Mouse (Mus musculus) MEL (cell line): ENCODE data around the gene Pyroxd2. TPM values are rescaled to one million over a fixed set of nuclear protein-coding genes. Genes with fewer than 3 reads are reported as not detected.

ENCODE experiments used
- DNase-seq: peaks from one replicate; pipeline ENCODE4 v3.0.0; 2011; ENCODE audit warnings: low read depth, low spot score
- H3K27ac ChIP-seq: 2 replicates; pipeline ENCODE4 v1.5.1; 2012; ENCODE audit warnings: low read depth, mild to moderate bottlenecking, control low read depth, low read length, moderate library complexity; ENCODE audit not compliant: control insufficient read depth
- H3K27me3 ChIP-seq, 2 experiments: fragments of 150-350 bp in 1 of 2; sonication (generic) in 1 of 2; 2 replicates each; pipeline ENCODE4 v1.6.1; 2012; ENCODE audit warnings: low read length in 2 of 2, mild to moderate bottlenecking in 2 of 2, improper control_type of control experiment in 1 of 2, moderate library complexity in 1 of 2; ENCODE audit not compliant: insufficient read depth in 2 of 2, control insufficient read depth in 1 of 2
- H3K36me3 ChIP-seq, 2 experiments: 2 replicates each; pipeline ENCODE4 v1.6.1; 2012 to 2014; ENCODE audit warnings: low read length in 2 of 2, improper control_type of control experiment in 1 of 2, inconsistent platforms in 1 of 2, mild to moderate bottlenecking in 1 of 2; ENCODE audit not compliant: insufficient read depth in 2 of 2, control insufficient read depth in 1 of 2
- H3K4me1 ChIP-seq, 2 experiments: fragments of 150-350 bp in 1 of 2; sonication (generic) in 1 of 2; 2 replicates each; pipeline ENCODE4 v1.6.1; 2012; ENCODE audit warnings: low read length in 2 of 2, improper control_type of control experiment in 1 of 2, mild to moderate bottlenecking in 1 of 2; ENCODE audit not compliant: insufficient read depth in 2 of 2, control insufficient read depth in 1 of 2
- H3K4me3 ChIP-seq, 2 experiments: fragments of 150-350 bp in 1 of 2; sonication (generic) in 1 of 2; 2 replicates each; pipeline ENCODE4 v1.5.1; 2012; ENCODE audit warnings: low read depth in 2 of 2, low read length in 2 of 2, mild to moderate bottlenecking in 2 of 2, moderate library complexity in 2 of 2, control low read depth in 1 of 2, improper control_type of control experiment in 1 of 2; ENCODE audit not compliant: control insufficient read depth in 1 of 2, insufficient read depth in 1 of 2
- H3K79me2 ChIP-seq: 2 replicates; pipeline ENCODE4 v1.6.1; 2012; ENCODE audit warnings: mild to moderate bottlenecking, low read length, moderate library complexity; ENCODE audit not compliant: control insufficient read depth, poor library complexity, insufficient read depth
- H3K9ac ChIP-seq: 2 replicates; pipeline ENCODE4 v1.6.1; 2012; ENCODE audit warnings: low read depth, mild to moderate bottlenecking, control low read depth, low read length, moderate library complexity; ENCODE audit not compliant: control insufficient read depth, poor library complexity, severe bottlenecking
- H3K9me3 ChIP-seq: fragments of 150-350 bp; sonication (generic); replicated peaks from 2 replicates; pipeline ENCODE4 v1.6.1; 2012; ENCODE audit warnings: mild to moderate bottlenecking, low read length, improper control_type of control experiment, moderate library complexity; ENCODE audit not compliant: insufficient read depth
- CHD1 ChIP-seq: IDR thresholded peaks from 2 replicates; pipeline ENCODE4 v1.6.1; 2012; ENCODE audit warnings: low read depth, mild to moderate bottlenecking, inconsistent platforms, low read length, improper control_type of control experiment
- CTCF ChIP-seq, 3 experiments: IDR thresholded peaks in 2 of 3; conservative IDR thresholded peaks in 1 of 3; 2 replicates each; pipeline ENCODE4 v1.5.1; 2011 to 2012; ENCODE audit warnings: low read length in 3 of 3, low read depth in 2 of 3, mild to moderate bottlenecking in 2 of 3, improper control_type of control experiment in 1 of 3, inconsistent platforms in 1 of 3, mixed read lengths in 1 of 3, moderate library complexity in 1 of 3; ENCODE audit not compliant: control insufficient read depth in 1 of 3, insufficient read depth in 1 of 3, poor library complexity in 1 of 3, severe bottlenecking in 1 of 3
- ELF1 ChIP-seq: IDR thresholded peaks from 2 replicates; pipeline ENCODE4 v1.6.1; 2014; ENCODE audit warnings: low read depth, mild to moderate bottlenecking, inconsistent platforms, low read length, improper control_type of control experiment, moderate library complexity
- EP300 ChIP-seq, 2 experiments: IDR thresholded peaks; 2 replicates each; pipeline ENCODE4 v1.6.1; 2011; ENCODE audit warnings: improper control_type of control experiment in 2 of 2, low read length in 2 of 2, low read depth in 1 of 2, mild to moderate bottlenecking in 1 of 2
- GABPA ChIP-seq: IDR thresholded peaks from 2 replicates; pipeline ENCODE4 v1.6.1; 2012; ENCODE audit warnings: low read depth, mild to moderate bottlenecking, inconsistent platforms, low read length, improper control_type of control experiment, moderate library complexity
- HCFC1 ChIP-seq: IDR thresholded peaks from 2 replicates; pipeline ENCODE4 v1.6.1; 2012; ENCODE audit warnings: low read depth, mild to moderate bottlenecking, inconsistent platforms, low read length, improper control_type of control experiment, moderate library complexity
- KAT2A ChIP-seq: conservative IDR thresholded peaks from 2 replicates; pipeline ENCODE4 v1.6.1; 2012; ENCODE audit warnings: low read depth, low read length, improper control_type of control experiment, inconsistent platforms
- MAFK ChIP-seq: IDR thresholded peaks from 2 replicates; pipeline ENCODE4 v1.6.1; 2011; ENCODE audit warnings: low read depth, mild to moderate bottlenecking, low read length, improper control_type of control experiment, borderline replicate concordance
- MAZ ChIP-seq: IDR thresholded peaks from 2 replicates; pipeline ENCODE4 v1.6.1; 2012; ENCODE audit warnings: low read depth, mild to moderate bottlenecking, inconsistent platforms, low read length, improper control_type of control experiment
- MEF2A ChIP-seq: IDR thresholded peaks from 2 replicates; pipeline ENCODE4 v1.6.1; 2014; ENCODE audit warnings: low read depth, mild to moderate bottlenecking, inconsistent platforms, low read length, improper control_type of control experiment; ENCODE audit not compliant: poor library complexity, insufficient replicate concordance, severe bottlenecking; ENCODE audit errors: extremely low read depth
- MYB ChIP-seq: IDR thresholded peaks from 2 replicates; pipeline ENCODE4 v1.6.1; 2011; ENCODE audit warnings: mild to moderate bottlenecking, low read depth, low read length, improper control_type of control experiment
- NELFE ChIP-seq: IDR thresholded peaks from 2 replicates; pipeline ENCODE4 v1.6.1; 2011; ENCODE audit warnings: low read depth, low read length, improper control_type of control experiment
- NRF1 ChIP-seq: IDR thresholded peaks from 2 replicates; pipeline ENCODE4 v1.6.1; 2014; ENCODE audit warnings: low read depth, mild to moderate bottlenecking, inconsistent platforms, low read length, improper control_type of control experiment, moderate library complexity; ENCODE audit not compliant: poor library complexity, insufficient read depth, severe bottlenecking
- POLR2AphosphoS2 ChIP-seq: IDR thresholded peaks from 2 replicates; pipeline ENCODE4 v1.6.1; 2011; ENCODE audit warnings: low read length, improper control_type of control experiment
- POLR2AphosphoS5 ChIP-seq: IDR thresholded peaks from 2 replicates; pipeline ENCODE4 v1.6.1; 2012; ENCODE audit warnings: low read depth, borderline replicate concordance, mild to moderate bottlenecking, inconsistent platforms, low read length, moderate library complexity, mixed read lengths
- RCOR1 ChIP-seq: IDR thresholded peaks from 2 replicates; pipeline ENCODE4 v1.6.1; 2012; ENCODE audit warnings: low read depth, mild to moderate bottlenecking, inconsistent platforms, low read length, improper control_type of control experiment
- USF1 ChIP-seq: IDR thresholded peaks from 2 replicates; pipeline ENCODE4 v1.6.1; 2014; ENCODE audit warnings: low read depth, mild to moderate bottlenecking, inconsistent platforms, low read length, improper control_type of control experiment, moderate library complexity
- USF2 ChIP-seq, 2 experiments: IDR thresholded peaks; 2 replicates each; pipeline ENCODE4 v1.6.1; 2011 to 2012; ENCODE audit warnings: improper control_type of control experiment in 2 of 2, low read length in 2 of 2, borderline replicate concordance in 1 of 2, inconsistent platforms in 1 of 2, low read depth in 1 of 2, mild to moderate bottlenecking in 1 of 2; ENCODE audit not compliant: insufficient read depth in 1 of 2
- ZC3H11A ChIP-seq: IDR thresholded peaks from 2 replicates; pipeline ENCODE4 v1.6.1; 2012; ENCODE audit warnings: low read depth, mild to moderate bottlenecking, inconsistent platforms, low read length, improper control_type of control experiment
- ZNF384 ChIP-seq: IDR thresholded peaks from 2 replicates; pipeline ENCODE4 v1.6.1; 2012; ENCODE audit warnings: low read depth, mild to moderate bottlenecking, inconsistent platforms, low read length, improper control_type of control experiment
- polyA plus RNA-seq, 2 experiments: library from polyadenylated mRNA; stranded (reverse) in 1 of 2; unstranded in 1 of 2; fragments of >175 nt in 1 of 2; fragments of >200 nt in 1 of 2; gene quantifications; 2 replicates each; pipeline versions ENCODE4 v1.2.1 to v1.2.4; 2012; ENCODE audit warnings: low replicate concordance in 2 of 2, low read depth in 1 of 2; ENCODE audit not compliant: insufficient read length in 2 of 2, insufficient read depth in 1 of 2, missing spikeins in 1 of 2
- total RNA-seq: library from RNA; depleted of rRNA; stranded (reverse); fragments of 300-350 nt; gene quantifications from 2 replicates; pipeline ENCODE4 v1.2.3, GENCODE M21; 2012

Pyroxd2 gene
- total and polyA plus RNA-seq, 3 experiments = 4.1 to 17.0 TPM; not detected in 1

- no peaks in the 10 kb centered on the region; a peak in 1 of 4 replicates for H3K4me1 ChIP-seq
- no peak for TF ChIP-seq GABPA
- no peaks in the 10 kb centered on the region for H3K9me3 ChIP-seq
- DNase-seq = no peak
- peaks cover 0 to 2% of the 10 kb centered on the region in 2 experiments; a peak in 1 of 4 replicates for H3K27me3 ChIP-seq
- no peak overlapping the region for H3K4me3 ChIP-seq
- 0 out of 4 replicates have a peak, but pooled peaks cover 0 to 3% of the 10 kb centered on the region in 2 experiments for H3K36me3 ChIP-seq
- no peak overlapping the region for H3K9ac ChIP-seq
- no peak overlapping the region for H3K27ac ChIP-seq
- no peaks in the 10 kb centered on the region for H3K79me2 ChIP-seq
These were observed 55.2 kb downstream of the Pyroxd2 start for GRCm38 (mm10) chr19:42697336-42697735.

DNA sequence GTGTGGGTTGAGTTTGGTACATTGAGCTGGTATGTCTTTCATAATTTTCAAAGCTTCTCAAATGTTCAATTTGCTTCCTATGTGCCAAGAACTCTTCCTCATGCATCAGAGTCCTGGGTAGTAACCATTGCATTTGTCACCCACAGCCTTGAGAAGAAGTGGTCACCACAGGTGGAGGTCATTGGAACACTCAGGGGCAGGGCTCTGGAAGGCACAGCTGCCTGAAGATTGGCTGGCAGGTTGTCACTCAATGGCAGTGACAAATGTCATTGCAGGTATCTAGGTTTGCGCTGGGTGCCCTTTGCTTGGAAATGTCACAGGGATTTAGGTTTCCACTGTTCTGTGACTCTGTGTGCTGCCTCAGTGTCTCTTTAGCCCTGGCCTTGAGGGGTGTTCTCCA lies 62.3 kb downstream of the Pyroxd2 start:
- TF ChIP-seq ZC3H11A (no peak), ZNF384 (no peak), RCOR1 (no peak), HCFC1 (no peak), NELFE (no peak), POLR2AphosphoS2 (no peak), USF2 (IDR thresholded peaks at IDR 0.05; ENCODE audit: borderline replicate concordance in 1 of 2, insufficient read depth in 1 of 2, low read depth in 1 of 2, low read length in 2 of 2) (no peak), GABPA (no peak), CTCF (IDR thresholded peaks at IDR 0.05 in 2 of 3, conservative IDR thresholded peaks at IDR 0.05 in 1 of 3; ENCODE audit: control insufficient read depth in 1 of 3, insufficient read depth in 1 of 3, low read depth in 2 of 3, low read length in 3 of 3, poor library complexity in 1 of 3, severe bottlenecking in 1 of 3) (no peak), KAT2A (no peak), MAZ (no peak), USF1 (no peak), MYB (no peak), ELF1 (no peak), MEF2A (no peak), MAFK (no peak), EP300 (IDR thresholded peaks at IDR 0.05; ENCODE audit: low read depth in 1 of 2, low read length in 2 of 2) (no peak), CHD1 (no peak), POLR2AphosphoS5 (no peak), NRF1 (no peak)
- DNase-seq = no peak
- Histone ChIP-seq H3K79me2 (no peaks in the 10 kb centered on the region), H3K36me3 (no peaks in the 10 kb centered on the region), H3K9ac (no peak overlapping the region), H3K27ac (no peak overlapping the region), H3K9me3 (no peaks in the 10 kb centered on the region), H3K27me3 (peaks cover 0 to 4% of the 10 kb centered on the region in 2 experiments), H3K4me1 (no peaks in the 10 kb centered on the region), H3K4me3 (no peak overlapping the region)
